In genomic region chr4:97765341-97766020, GRCm38 (mm10) we compare ENCODE assay signal across 26 mouse cellular contexts. TPM values are rescaled to one million over a fixed set of nuclear protein-coding genes. Genes with fewer than 3 reads are reported as not detected.
DNase-seq lines count a peak whose midpoint lies in the region; ATAC-seq and TF ChIP-seq lines count a peak whose summit lies in the region.
"Had no signal": no experiment of that assay in that cellular context is flagged by ENCODE, and none has a peak within 500 bp of the region (broad histone marks: within the 10 kb centered on the region; RNA-seq: fewer than 3 reads in every experiment).

No protein-coding gene starts in this region.

- WGBS in liver, embryonic 16.5 days (ENCODE audit: insufficient replicate concordance) = 57% methylated on average over 4 of the region's 4 CpGs
- WGBS in liver, embryonic 12.5 days (ENCODE audit: insufficient replicate concordance) = 63% methylated on average over 4 of the region's 4 CpGs
- WGBS in kidney, embryonic 15.5 days = 63% methylated on average over 4 of the region's 4 CpGs

- H3K9me3 ChIP-seq in liver, embryonic 16.5 days (replicated peaks; ENCODE audit: control insufficient read depth, low read length) = no peaks in the 10 kb centered on the region
- H3K9me3 ChIP-seq in liver, embryonic 12.5 days (replicated peaks) = no peaks in the 10 kb centered on the region
- no peaks in the 10 kb centered on the region for H3K9me3 ChIP-seq in kidney, embryonic 15.5 days (replicated peaks)
- H3K9me3 ChIP-seq: embryonic facial prominence, embryonic 15.5 days; hindbrain, embryonic 15.5 days; midbrain, embryonic 15.5 days; neural tube, embryonic 13.5 days had no signal

- no peak overlapping the region for H3K4me3 ChIP-seq in liver, embryonic 16.5 days (ENCODE audit: low read depth, low read length)
- H3K4me3 ChIP-seq in liver, embryonic 12.5 days = no peak overlapping the region
- no peak overlapping the region for H3K4me3 ChIP-seq in kidney, embryonic 15.5 days (replicated peaks)
- no peak overlapping the region for H3K4me3 ChIP-seq in left cerebral cortex, adult 2 months
- H3K4me3 ChIP-seq: embryonic facial prominence, embryonic 15.5 days; hindbrain, embryonic 15.5 days; midbrain, embryonic 15.5 days; neural tube, embryonic 13.5 days had no signal

- H3K36me3 ChIP-seq in liver, embryonic 16.5 days (ENCODE audit: control insufficient read depth, insufficient read depth) = no peaks in the 10 kb centered on the region
- no peaks in the 10 kb centered on the region for H3K36me3 ChIP-seq in liver, embryonic 12.5 days
- H3K36me3 ChIP-seq in kidney, embryonic 15.5 days = no peaks in the 10 kb centered on the region
- H3K36me3 ChIP-seq: embryonic facial prominence, embryonic 15.5 days; G1E; hindbrain, embryonic 15.5 days; midbrain, embryonic 15.5 days; neural tube, embryonic 13.5 days had no signal

- no peak overlapping the region for H3K9ac ChIP-seq in liver, embryonic 16.5 days (ENCODE audit: low read depth, low read length)
- H3K9ac ChIP-seq in liver, embryonic 12.5 days = no peak overlapping the region
- H3K9ac ChIP-seq in kidney, embryonic 15.5 days = no peak overlapping the region
- H3K9ac ChIP-seq: embryonic facial prominence, embryonic 15.5 days; forebrain, postnatal 0 days; hindbrain, embryonic 15.5 days; liver, embryonic 14.5 days; midbrain, embryonic 15.5 days; neural tube, embryonic 13.5 days had no signal

- intact Hi-C loops in left cerebral cortex, adult 2 months (cut with DNase I) = no loop called here

- no peak for TF ChIP-seq CTCF in left cerebral cortex, adult 2 months (IDR thresholded peaks at IDR 0.05)

- H3K4me1 ChIP-seq in liver, embryonic 16.5 days (ENCODE audit: control insufficient read depth, low read depth, low read length) = no peaks in the 10 kb centered on the region
- no peaks in the 10 kb centered on the region for H3K4me1 ChIP-seq in liver, embryonic 12.5 days
- H3K4me1 ChIP-seq in kidney, embryonic 15.5 days = 0 out of 2 replicates have a peak, but pooled peaks cover 3% of the 10 kb centered on the region
- H3K4me1 ChIP-seq: embryonic facial prominence, embryonic 15.5 days; hindbrain, embryonic 15.5 days; midbrain, embryonic 15.5 days; neural tube, embryonic 13.5 days had no signal

- ATAC-seq in liver, embryonic 16.5 days (ENCODE audit: low read depth) = peak; percentile 54; the same call in 1 of the 2 replicates
- ATAC-seq in liver, embryonic 12.5 days = no peak
- peak; percentile 80 for ATAC-seq in kidney, embryonic 15.5 days (replicated peaks; ENCODE audit: low FRiP score)
- ATAC-seq: forebrain, postnatal 0 days; midbrain, embryonic 15.5 days had no signal

- peak; percentile 87 for DNase-seq in kidney, adult 11 months
- peak; percentile 80 to 90 for DNase-seq in kidney, postnatal 36 days
- no peak for DNase-seq in gastrocnemius, postnatal 10 days
- no peak for DNase-seq in left cerebral cortex, adult 2 months (ENCODE audit: extremely low spot score in 1 of 2, low spot score in 2 of 2)
- DNase-seq: adrenal gland, adult 8-10 months; B cell, adult 2 months; cerebellum, adult 9-11 months; forebrain, postnatal 0 days; gastrocnemius, postnatal 36 days; lung, postnatal 4 days; right cerebral cortex, adult 18-20 months; right cerebral cortex, postnatal 4 days; thymus, postnatal 36 days had no signal

- H3K27ac ChIP-seq in liver, embryonic 16.5 days (ENCODE audit: low read length) = no peak overlapping the region
- H3K27ac ChIP-seq in liver, embryonic 12.5 days = no peak overlapping the region
- H3K27ac ChIP-seq in kidney, embryonic 15.5 days = no peak overlapping the region
- H3K27ac ChIP-seq in left cerebral cortex, adult 2 months = no peak overlapping the region
- H3K27ac ChIP-seq: embryonic facial prominence, embryonic 15.5 days; hindbrain, embryonic 15.5 days; liver, embryonic 14.5 days; midbrain, embryonic 15.5 days; neural tube, embryonic 13.5 days had no signal

- no peaks in the 10 kb centered on the region for H3K27me3 ChIP-seq in liver, embryonic 16.5 days (ENCODE audit: control insufficient read depth, insufficient read depth, low read depth, low read length)
- peaks cover 7% of the 10 kb centered on the region; the same call in 1 of the 2 replicates for H3K27me3 ChIP-seq in liver, embryonic 12.5 days (replicated peaks)
- H3K27me3 ChIP-seq in kidney, embryonic 15.5 days = peaks cover 25% of the 10 kb centered on the region
- H3K27me3 ChIP-seq: CH12.LX; embryonic facial prominence, embryonic 15.5 days; midbrain, embryonic 15.5 days; neural tube, embryonic 13.5 days had no signal

- no peak overlapping the region for H3K4me2 ChIP-seq in liver, embryonic 16.5 days (ENCODE audit: low read depth, low read length)
- H3K4me2 ChIP-seq in liver, embryonic 12.5 days = no peak overlapping the region
- no peak overlapping the region for H3K4me2 ChIP-seq in kidney, embryonic 15.5 days
- H3K4me2 ChIP-seq: embryonic facial prominence, embryonic 15.5 days; hindbrain, embryonic 15.5 days; midbrain, embryonic 15.5 days; neural tube, embryonic 13.5 days had no signal

RNA-seq across cellular contexts. Expression of gene Nfia, which starts 7.1 kb away (rescaled TPM):
- polyA plus RNA-seq in liver, embryonic 16.5 days (2015; fragmentation: Nextera tagmentation; extraction: Ambion mirVana) = 4.2 and 5.7 TPM in 2 replicates
- 3.8 and 4.5 TPM in 2 replicates for polyA plus RNA-seq in liver, embryonic 12.5 days (2016; fragmentation: Nextera tagmentation; extraction: Ambion mirVana)
- polyA plus RNA-seq in kidney, embryonic 15.5 days (2015; fragmentation: Nextera tagmentation; extraction: Ambion mirVana) = 26.8 and 29.3 TPM in 2 replicates
- 100 to 1,000 TPM; 111 to 124 TPM for total RNA-seq in gastrocnemius, postnatal 10 days (2021)
- 10 to 100 TPM; 58.1 to 62.5 TPM for total RNA-seq in left cerebral cortex, adult 2 months (2021)
- total RNA-seq: CH12.LX had no signal

RNA-seq across cellular contexts. Expression of gene E130114P18Rik, which starts 12.4 kb away (rescaled TPM):
- polyA plus RNA-seq in liver, embryonic 16.5 days (2015; fragmentation: Nextera tagmentation; extraction: Ambion mirVana) = 0.08 TPM in 1 of 2 replicates, not detected in the other
- 0.23 TPM in 1 of 2 replicates, not detected in the other for polyA plus RNA-seq in liver, embryonic 12.5 days (2016; fragmentation: Nextera tagmentation; extraction: Ambion mirVana)
- 0.51 and 0.59 TPM in 2 replicates for polyA plus RNA-seq in kidney, embryonic 15.5 days (2015; fragmentation: Nextera tagmentation; extraction: Ambion mirVana)
- total RNA-seq in gastrocnemius, postnatal 10 days (2021) = 1 to 10 TPM; 1.4 TPM
- total RNA-seq in left cerebral cortex, adult 2 months (2021) = 1 to 10 TPM; 3.7 to 4.9 TPM
- total RNA-seq: CH12.LX; common myeloid progenitor, adult 5-6 weeks; hematopoietic stem cell, adult 5-6 weeks; megakaryocyte-erythroid progenitor cell, adult 5-6 weeks had no signal
- polyA plus RNA-seq: G1E; liver, embryonic 14.5 days had no signal

Comparison
In these comparisons a context has a peak if more than half of its experiments do, and no peak if none do; other contexts are left out.
1. DNase-seq: peak in kidney, adult 11 months (single experiment) and kidney, postnatal 36 days (2 of 2); none in gastrocnemius, postnatal 10 days (single experiment) and left cerebral cortex, adult 2 months (0 of 2).